Mouse (Mus musculus) bone marrow macrophage, adult 2 months (primary cell): ENCODE results near the gene Urod.

ENCODE experiments used
- CTCF ChIP-seq: IDR thresholded peaks from 2 replicates; pipeline ENCODE4 v1.5.1; 2012; ENCODE audit warnings: low read depth, mild to moderate bottlenecking, low read length, moderate library complexity
- POLR2A ChIP-seq: IDR thresholded peaks from 2 replicates; pipeline ENCODE4 v1.6.1; 2012; ENCODE audit warnings: mild to moderate bottlenecking, low read depth, low read length, borderline replicate concordance

DNA sequence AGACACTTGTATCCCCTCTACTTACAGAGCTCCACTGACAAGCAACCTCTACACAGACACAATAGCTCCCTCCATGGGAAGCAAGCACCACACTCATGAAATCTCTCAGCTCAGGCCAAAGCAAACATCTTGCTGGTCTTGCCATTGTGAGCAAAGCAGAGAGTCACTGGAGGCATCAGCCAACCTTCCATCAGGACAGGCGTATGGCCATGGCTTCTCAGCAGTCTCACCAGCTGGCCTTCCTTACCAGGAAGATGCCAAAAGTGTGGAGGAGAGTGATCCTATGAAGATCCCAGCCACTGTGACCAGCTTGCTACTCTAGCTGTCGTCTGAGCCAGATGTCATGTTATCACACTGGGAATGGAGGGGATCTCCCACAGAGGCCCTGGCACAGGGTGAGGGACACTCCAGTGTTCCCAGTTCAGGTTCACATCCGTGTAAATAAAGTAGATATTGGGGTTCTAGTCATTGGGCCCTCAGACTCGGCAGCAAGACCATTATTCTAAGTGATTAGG lies 20.7 kb upstream of the Urod start:
- TF ChIP-seq CTCF = no peak
- TF ChIP-seq POLR2A = no peak
